Mouse (Mus musculus): ENCODE measurements around the gene Os9.
"Not testable (repeated sequence)": the region's sequence is repeated elsewhere in the genome, so short reads cannot be mapped to it uniquely, and the experiment has no call there.

DNA sequence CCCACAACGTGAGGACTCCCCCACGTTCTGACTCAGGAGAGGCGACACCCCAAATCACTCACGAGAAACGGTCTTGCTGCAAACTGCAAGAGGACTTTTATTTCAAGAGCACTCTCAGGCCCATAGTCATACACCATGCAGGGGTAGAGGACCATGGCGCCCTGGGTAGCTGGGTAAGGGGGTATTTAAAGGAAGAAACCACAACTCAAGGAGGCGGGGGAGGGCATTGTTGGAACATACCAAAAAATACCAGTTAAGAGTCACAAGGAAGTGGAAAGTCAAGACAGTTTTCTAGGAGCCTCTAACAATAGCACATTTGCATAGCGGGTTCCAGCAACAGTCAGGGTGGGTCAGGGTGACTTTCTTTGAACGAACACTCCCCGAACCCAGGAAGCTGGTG is 31.6 kb upstream of the Os9 start:
- TF ChIP-seq CTCF (conservative IDR thresholded peaks at IDR 0.05; ENCODE audit: low read length); NANOG (IDR thresholded peaks at IDR 0.05; ENCODE audit: borderline replicate concordance, low read length): not testable (repeated sequence)
